Mouse (Mus musculus) forebrain, embryonic 16.5 days (tissue): ENCODE measurements around the gene Ubac2. TPM values are rescaled to one million over a fixed set of nuclear protein-coding genes. Genes with fewer than 3 reads are reported as not detected.

Source experiments
- ATAC-seq: fragments of 200-750 bp; cut with Nextera tagmentation; 2 replicates; pipeline ENCODE4 v1.8.0; 2017; ENCODE audit warnings: mild to moderate bottlenecking, moderate library complexity
- H3K27ac ChIP-seq: fragments of 300-500 bp; sonication (generic); 2 replicates; pipeline ENCODE4 v1.5.1; 2014; ENCODE audit warnings: low read length, control low read depth
- H3K27me3 ChIP-seq: fragments of 300-500 bp; sonication (generic); replicated peaks from 2 replicates; pipeline ENCODE4 v1.6.1; 2014; ENCODE audit warnings: low read length; ENCODE audit not compliant: control insufficient read depth, insufficient read depth
- H3K36me3 ChIP-seq: fragments of 300-500 bp; sonication (generic); 2 replicates; pipeline ENCODE4 v1.6.1; 2014; ENCODE audit not compliant: control insufficient read depth, insufficient read depth
- H3K4me1 ChIP-seq: fragments of 300-500 bp; sonication (generic); replicated peaks from 2 replicates; pipeline ENCODE4 v1.6.1; 2014; ENCODE audit warnings: low read length; ENCODE audit not compliant: control insufficient read depth, insufficient read depth
- H3K4me2 ChIP-seq: fragments of 300-500 bp; sonication (generic); 2 replicates; pipeline ENCODE4 v1.6.1; 2014; ENCODE audit warnings: mild to moderate bottlenecking, low read length, control low read depth
- H3K4me3 ChIP-seq: fragments of 300-500 bp; sonication (generic); replicated peaks from 2 replicates; pipeline ENCODE4 v1.5.1; 2014; ENCODE audit warnings: mild to moderate bottlenecking, low read length, control low read depth
- H3K9ac ChIP-seq: fragments of 300-500 bp; sonication (generic); replicated peaks from 2 replicates; pipeline ENCODE4 v1.6.1; 2014; ENCODE audit warnings: low read depth, low read length, control low read depth
- H3K9me3 ChIP-seq: fragments of 300-500 bp; sonication (generic); 2 replicates; pipeline ENCODE4 v1.6.1; 2016; ENCODE audit warnings: low read length; ENCODE audit not compliant: control insufficient read depth
- WGBS: fragments of 180-500 bp; shearing (Covaris S2); extraction: QIAGEN DNeasy Blood & Tissue Kit; methylation state at CpG from one replicate; pipeline ENCODE4 v1.1.7; 2014; 5-methylcytosine and 5-hydroxymethylcytosine counted together
- polyA plus RNA-seq: library from polyadenylated mRNA; unstranded; fragments of >200 nt; fragmentation: Nextera tagmentation; extraction: Ambion mirVana; gene quantifications from 2 replicates; pipeline ENCODE4 v1.2.1, GENCODE M21; 2015

The Ubac2 gene
- polyA plus RNA-seq, 1 experiment from 2014 or later, result 51.0 TPM

- H3K9ac ChIP-seq, result no peak overlapping the region
- H3K4me2 ChIP-seq, result no peak overlapping the region
- no peak overlapping the region for H3K4me3 ChIP-seq
- 92% methylated on average over 5 of the region's 5 CpGs for WGBS
- H3K27ac ChIP-seq, result no peak overlapping the region
- H3K4me1 ChIP-seq, result no peaks in the 10 kb centered on the region
- no peaks in the 10 kb centered on the region for H3K27me3 ChIP-seq
- H3K9me3 ChIP-seq, result no peaks in the 10 kb centered on the region
- peaks cover 2% of the 10 kb centered on the region; the same call in 1 of the 2 replicates for H3K36me3 ChIP-seq
- ATAC-seq, result no peak
Measured at GRCm38 (mm10) chr14:122012193-122012592, 133.8 kb downstream of the Ubac2 start.

- Histone ChIP-seq H3K27me3 (no peaks in the 10 kb centered on the region), H3K4me1 (no peaks in the 10 kb centered on the region), H3K4me2 (no peak overlapping the region), H3K9me3 (no peaks in the 10 kb centered on the region), H3K4me3 (no peak overlapping the region), H3K9ac (no peak overlapping the region), H3K36me3 (peaks cover 2% of the 10 kb centered on the region; the same call in 1 of the 2 replicates), H3K27ac (no peak overlapping the region)
- no peak for ATAC-seq
- 86% methylated on average over 13 of the region's 13 CpGs for WGBS
Measured at GRCm38 (mm10) chr14:122012814-122013213, 134.4 kb downstream of the Ubac2 start.

DNA sequence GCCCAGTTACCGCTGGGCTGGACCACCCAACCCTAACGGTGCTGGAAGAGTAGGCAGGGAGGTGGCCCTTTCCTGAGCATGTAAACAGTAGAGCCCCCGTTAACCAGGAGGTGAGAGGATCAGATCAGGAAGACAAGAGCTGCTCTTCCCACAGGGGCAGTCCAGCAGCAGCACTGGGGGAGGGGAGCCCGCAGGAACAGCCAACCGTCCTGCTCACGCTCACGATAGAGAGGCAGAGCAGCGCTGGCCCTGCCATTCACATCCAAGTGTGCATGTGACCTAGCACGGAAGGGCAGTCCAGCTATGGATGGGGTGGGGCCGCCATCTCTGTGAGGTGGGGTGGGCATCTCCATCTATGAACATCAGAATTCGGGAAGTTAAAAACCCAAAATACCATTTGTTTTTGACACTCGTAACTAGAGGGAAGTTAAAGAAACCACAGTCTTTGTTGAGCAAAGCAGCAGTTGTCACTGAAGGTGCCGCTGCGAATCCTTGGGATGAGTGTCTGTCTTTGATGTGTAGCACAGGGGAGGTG lies 135.1 kb downstream of the Ubac2 start:
- Histone ChIP-seq H3K9me3 (no peaks in the 10 kb centered on the region), H3K27me3 (no peaks in the 10 kb centered on the region), H3K4me2 (no peak overlapping the region), H3K4me1 (no peaks in the 10 kb centered on the region), H3K4me3 (no peak overlapping the region), H3K27ac (no peak overlapping the region), H3K9ac (no peak overlapping the region), H3K36me3 (peaks cover 2% of the 10 kb centered on the region; the same call in 1 of the 2 replicates)
- ATAC-seq, result no peak
- 87% methylated on average over 14 of the region's 14 CpGs for WGBS

GRCm38 (mm10) chr14:122017958-122018357 lies 139.5 kb downstream of the Ubac2 start:
- H3K9me3 ChIP-seq, result no peaks in the 10 kb centered on the region
- no peaks in the 10 kb centered on the region for H3K4me1 ChIP-seq
- H3K27me3 ChIP-seq, result no peaks in the 10 kb centered on the region
- 94% methylated on average over 2 of the region's 2 CpGs for WGBS
- no peak for ATAC-seq
- no peak overlapping the region for H3K27ac ChIP-seq
- no peak overlapping the region for H3K9ac ChIP-seq
- H3K36me3 ChIP-seq, result no peaks in the 10 kb centered on the region
- no peak overlapping the region for H3K4me3 ChIP-seq
- H3K4me2 ChIP-seq, result no peak overlapping the region

DNA sequence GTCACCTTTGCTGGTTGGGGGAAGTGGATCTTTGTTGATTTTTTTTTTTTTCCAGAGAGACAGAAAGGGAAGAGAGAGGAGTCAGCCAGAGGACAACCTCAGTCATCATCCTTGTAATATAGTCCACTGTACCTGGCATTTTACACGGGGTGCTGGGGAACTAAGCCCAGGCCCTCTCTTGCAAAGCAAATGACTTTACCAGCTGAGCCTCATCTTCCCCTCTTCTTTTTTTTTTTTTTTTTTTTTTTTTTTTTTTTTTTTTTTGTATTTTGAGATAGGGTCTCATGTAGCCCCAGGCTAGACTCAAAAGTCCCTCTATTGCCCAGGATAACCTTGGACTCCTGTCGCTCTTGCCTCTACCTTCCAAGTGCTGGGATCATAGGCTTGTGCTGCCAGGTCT lies 141.0 kb downstream of the Ubac2 start:
- 93% methylated on average over 2 of the region's 2 CpGs for WGBS
- no peak overlapping the region for H3K4me2 ChIP-seq
- ATAC-seq, result no peak
- H3K36me3 ChIP-seq, result no peaks in the 10 kb centered on the region
- H3K4me3 ChIP-seq, result no peak overlapping the region
- H3K4me1 ChIP-seq, result no peaks in the 10 kb centered on the region
- no peaks in the 10 kb centered on the region for H3K27me3 ChIP-seq
- H3K9ac ChIP-seq, result no peak overlapping the region
- H3K27ac ChIP-seq, result no peak overlapping the region
- H3K9me3 ChIP-seq, result no peaks in the 10 kb centered on the region

- Histone ChIP-seq H3K9ac (no peak overlapping the region), H3K36me3 (no peaks in the 10 kb centered on the region), H3K27ac (no peak overlapping the region), H3K27me3 (no peaks in the 10 kb centered on the region), H3K9me3 (no peaks in the 10 kb centered on the region), H3K4me3 (no peak overlapping the region), H3K4me1 (no peaks in the 10 kb centered on the region), H3K4me2 (no peak overlapping the region)
- ATAC-seq, result no peak
- WGBS, result 92% methylated on average over 6 of the region's 6 CpGs
Measured at GRCm38 (mm10) chr14:122020567-122020966, 142.1 kb downstream of the Ubac2 start.

- no peak overlapping the region for H3K9ac ChIP-seq
- 88% methylated on average over 1 of the region's 1 CpGs for whole genome bisulfite sequencing
- H3K27ac ChIP-seq, result no peak overlapping the region
- H3K27me3 ChIP-seq, result no peaks in the 10 kb centered on the region
- ATAC-seq, result no peak
- no peak overlapping the region for H3K4me3 ChIP-seq
- H3K9me3 ChIP-seq, result no peaks in the 10 kb centered on the region
- no peak overlapping the region for H3K4me2 ChIP-seq
- H3K36me3 ChIP-seq, result no peaks in the 10 kb centered on the region
- H3K4me1 ChIP-seq, result no peaks in the 10 kb centered on the region
Measured at GRCm38 (mm10) chr14:122023054-122023453, 144.6 kb downstream of the Ubac2 start.

- no peak overlapping the region for H3K4me3 ChIP-seq
- no peaks in the 10 kb centered on the region for H3K36me3 ChIP-seq
- ATAC-seq, result no peak
- H3K4me1 ChIP-seq, result no peaks in the 10 kb centered on the region
- no peaks in the 10 kb centered on the region for H3K9me3 ChIP-seq
- H3K27ac ChIP-seq, result no peak overlapping the region
- no peak overlapping the region for H3K9ac ChIP-seq
- no peaks in the 10 kb centered on the region for H3K27me3 ChIP-seq
- no peak overlapping the region for H3K4me2 ChIP-seq
Measured at GRCm38 (mm10) chr14:122023928-122024327, 145.5 kb downstream of the Ubac2 start.

GRCm38 (mm10) chr14:122028926-122029745 lies 150.7 kb downstream of the Ubac2 start:
- no peaks in the 10 kb centered on the region for H3K27me3 ChIP-seq
- WGBS, result 93% methylated on average over 11 of the region's 11 CpGs

More at GRCm38 (mm10) chr14:122028926-122029745, 150.7 kb downstream of the Ubac2 start:
- Histone ChIP-seq H3K36me3 (no peaks in the 10 kb centered on the region), H3K27ac (no peak overlapping the region), H3K4me1 (no peaks in the 10 kb centered on the region), H3K4me3 (no peak overlapping the region), H3K9ac (no peak overlapping the region), H3K4me2 (no peak overlapping the region), H3K9me3 (no peaks in the 10 kb centered on the region)
- ATAC-seq, result no peak
